Mouse (Mus musculus) MEL (cell line): ENCODE results near the gene Grpel1. TPM values are rescaled to one million over a fixed set of nuclear protein-coding genes. Genes with fewer than 3 reads are reported as not detected.

Experiments used
- DNase-seq: peaks from one replicate; pipeline ENCODE4 v3.0.0; 2011; ENCODE audit warnings: low read depth, low spot score
- H3K27ac ChIP-seq: 2 replicates; pipeline ENCODE4 v1.5.1; 2012; ENCODE audit warnings: low read depth, mild to moderate bottlenecking, control low read depth, low read length, moderate library complexity; ENCODE audit not compliant: control insufficient read depth
- H3K27me3 ChIP-seq, 2 experiments: fragments of 150-350 bp in 1 of 2; sonication (generic) in 1 of 2; 2 replicates each; pipeline ENCODE4 v1.6.1; 2012; ENCODE audit warnings: low read length in 2 of 2, mild to moderate bottlenecking in 2 of 2, improper control_type of control experiment in 1 of 2, moderate library complexity in 1 of 2; ENCODE audit not compliant: insufficient read depth in 2 of 2, control insufficient read depth in 1 of 2
- H3K36me3 ChIP-seq, 2 experiments: 2 replicates each; pipeline ENCODE4 v1.6.1; 2012 to 2014; ENCODE audit warnings: low read length in 2 of 2, improper control_type of control experiment in 1 of 2, inconsistent platforms in 1 of 2, mild to moderate bottlenecking in 1 of 2; ENCODE audit not compliant: insufficient read depth in 2 of 2, control insufficient read depth in 1 of 2
- H3K4me1 ChIP-seq, 2 experiments: fragments of 150-350 bp in 1 of 2; sonication (generic) in 1 of 2; 2 replicates each; pipeline ENCODE4 v1.6.1; 2012; ENCODE audit warnings: low read length in 2 of 2, improper control_type of control experiment in 1 of 2, mild to moderate bottlenecking in 1 of 2; ENCODE audit not compliant: insufficient read depth in 2 of 2, control insufficient read depth in 1 of 2
- H3K4me3 ChIP-seq, 2 experiments: fragments of 150-350 bp in 1 of 2; sonication (generic) in 1 of 2; 2 replicates each; pipeline ENCODE4 v1.5.1; 2012; ENCODE audit warnings: low read depth in 2 of 2, low read length in 2 of 2, mild to moderate bottlenecking in 2 of 2, moderate library complexity in 2 of 2, control low read depth in 1 of 2, improper control_type of control experiment in 1 of 2; ENCODE audit not compliant: control insufficient read depth in 1 of 2, insufficient read depth in 1 of 2
- H3K79me2 ChIP-seq: 2 replicates; pipeline ENCODE4 v1.6.1; 2012; ENCODE audit warnings: mild to moderate bottlenecking, low read length, moderate library complexity; ENCODE audit not compliant: control insufficient read depth, poor library complexity, insufficient read depth
- H3K9ac ChIP-seq: 2 replicates; pipeline ENCODE4 v1.6.1; 2012; ENCODE audit warnings: low read depth, mild to moderate bottlenecking, control low read depth, low read length, moderate library complexity; ENCODE audit not compliant: control insufficient read depth, poor library complexity, severe bottlenecking
- H3K9me3 ChIP-seq: fragments of 150-350 bp; sonication (generic); replicated peaks from 2 replicates; pipeline ENCODE4 v1.6.1; 2012; ENCODE audit warnings: mild to moderate bottlenecking, low read length, improper control_type of control experiment, moderate library complexity; ENCODE audit not compliant: insufficient read depth
- BHLHE40 ChIP-seq: IDR thresholded peaks from 2 replicates; pipeline ENCODE4 v1.6.1; 2012; ENCODE audit warnings: low read depth, mild to moderate bottlenecking, inconsistent platforms, low read length, improper control_type of control experiment, borderline replicate concordance
- E2F4 ChIP-seq: IDR thresholded peaks from 2 replicates; pipeline ENCODE4 v1.6.1; 2011; ENCODE audit warnings: low read depth, low read length, improper control_type of control experiment, borderline replicate concordance
- ELF1 ChIP-seq: IDR thresholded peaks from 2 replicates; pipeline ENCODE4 v1.6.1; 2014; ENCODE audit warnings: low read depth, mild to moderate bottlenecking, inconsistent platforms, low read length, improper control_type of control experiment, moderate library complexity
- EP300 ChIP-seq, 2 experiments: IDR thresholded peaks; 2 replicates each; pipeline ENCODE4 v1.6.1; 2011; ENCODE audit warnings: improper control_type of control experiment in 2 of 2, low read length in 2 of 2, low read depth in 1 of 2, mild to moderate bottlenecking in 1 of 2
- ETS1 ChIP-seq: IDR thresholded peaks from 2 replicates; pipeline ENCODE4 v1.6.1; 2012; ENCODE audit warnings: low read depth, mild to moderate bottlenecking, inconsistent platforms, low read length, improper control_type of control experiment, moderate library complexity
- GABPA ChIP-seq: IDR thresholded peaks from 2 replicates; pipeline ENCODE4 v1.6.1; 2012; ENCODE audit warnings: low read depth, mild to moderate bottlenecking, inconsistent platforms, low read length, improper control_type of control experiment, moderate library complexity
- HCFC1 ChIP-seq: IDR thresholded peaks from 2 replicates; pipeline ENCODE4 v1.6.1; 2012; ENCODE audit warnings: low read depth, mild to moderate bottlenecking, inconsistent platforms, low read length, improper control_type of control experiment, moderate library complexity
- KAT2A ChIP-seq: conservative IDR thresholded peaks from 2 replicates; pipeline ENCODE4 v1.6.1; 2012; ENCODE audit warnings: low read depth, low read length, improper control_type of control experiment, inconsistent platforms
- MAZ ChIP-seq: IDR thresholded peaks from 2 replicates; pipeline ENCODE4 v1.6.1; 2012; ENCODE audit warnings: low read depth, mild to moderate bottlenecking, inconsistent platforms, low read length, improper control_type of control experiment
- MEF2A ChIP-seq: IDR thresholded peaks from 2 replicates; pipeline ENCODE4 v1.6.1; 2014; ENCODE audit warnings: low read depth, mild to moderate bottlenecking, inconsistent platforms, low read length, improper control_type of control experiment; ENCODE audit not compliant: poor library complexity, insufficient replicate concordance, severe bottlenecking; ENCODE audit errors: extremely low read depth
- MXI1 ChIP-seq: IDR thresholded peaks from 2 replicates; pipeline ENCODE4 v1.6.1; 2011; ENCODE audit warnings: mild to moderate bottlenecking, low read depth, low read length, improper control_type of control experiment
- MYB ChIP-seq: IDR thresholded peaks from 2 replicates; pipeline ENCODE4 v1.6.1; 2011; ENCODE audit warnings: mild to moderate bottlenecking, low read depth, low read length, improper control_type of control experiment
- MYC ChIP-seq: IDR thresholded peaks from 2 replicates; pipeline ENCODE4 v1.6.1; 2011; ENCODE audit warnings: low read depth, mild to moderate bottlenecking, low read length, improper control_type of control experiment, moderate library complexity
- NRF1 ChIP-seq: IDR thresholded peaks from 2 replicates; pipeline ENCODE4 v1.6.1; 2014; ENCODE audit warnings: low read depth, mild to moderate bottlenecking, inconsistent platforms, low read length, improper control_type of control experiment, moderate library complexity; ENCODE audit not compliant: poor library complexity, insufficient read depth, severe bottlenecking
- POLR2AphosphoS2 ChIP-seq: IDR thresholded peaks from 2 replicates; pipeline ENCODE4 v1.6.1; 2011; ENCODE audit warnings: low read length, improper control_type of control experiment
- RAD21 ChIP-seq: IDR thresholded peaks from 2 replicates; pipeline ENCODE4 v1.6.1; 2011; ENCODE audit warnings: mild to moderate bottlenecking, low read depth, low read length, improper control_type of control experiment
- USF1 ChIP-seq: IDR thresholded peaks from 2 replicates; pipeline ENCODE4 v1.6.1; 2014; ENCODE audit warnings: low read depth, mild to moderate bottlenecking, inconsistent platforms, low read length, improper control_type of control experiment, moderate library complexity
- USF2 ChIP-seq, 2 experiments: IDR thresholded peaks; 2 replicates each; pipeline ENCODE4 v1.6.1; 2011 to 2012; ENCODE audit warnings: improper control_type of control experiment in 2 of 2, low read length in 2 of 2, borderline replicate concordance in 1 of 2, inconsistent platforms in 1 of 2, low read depth in 1 of 2, mild to moderate bottlenecking in 1 of 2; ENCODE audit not compliant: insufficient read depth in 1 of 2
- ZKSCAN1 ChIP-seq: IDR thresholded peaks from 2 replicates; pipeline ENCODE4 v1.6.1; 2012; ENCODE audit warnings: low read depth, mild to moderate bottlenecking, inconsistent platforms, low read length, improper control_type of control experiment, moderate library complexity
- ZNF384 ChIP-seq: IDR thresholded peaks from 2 replicates; pipeline ENCODE4 v1.6.1; 2012; ENCODE audit warnings: low read depth, mild to moderate bottlenecking, inconsistent platforms, low read length, improper control_type of control experiment
- polyA plus RNA-seq, 2 experiments: library from polyadenylated mRNA; stranded (reverse) in 1 of 2; unstranded in 1 of 2; fragments of >175 nt in 1 of 2; fragments of >200 nt in 1 of 2; gene quantifications; 2 replicates each; pipeline versions ENCODE4 v1.2.1 to v1.2.4; 2012; ENCODE audit warnings: low replicate concordance in 2 of 2, low read depth in 1 of 2; ENCODE audit not compliant: insufficient read length in 2 of 2, insufficient read depth in 1 of 2, missing spikeins in 1 of 2
- total RNA-seq: library from RNA; depleted of rRNA; stranded (reverse); fragments of 300-350 nt; gene quantifications from 2 replicates; pipeline ENCODE4 v1.2.3, GENCODE M21; 2012

Grpel1 gene
- total and polyA plus RNA-seq, 3 experiments: 41.1 to 87.4 (median 75.7) TPM

DNA sequence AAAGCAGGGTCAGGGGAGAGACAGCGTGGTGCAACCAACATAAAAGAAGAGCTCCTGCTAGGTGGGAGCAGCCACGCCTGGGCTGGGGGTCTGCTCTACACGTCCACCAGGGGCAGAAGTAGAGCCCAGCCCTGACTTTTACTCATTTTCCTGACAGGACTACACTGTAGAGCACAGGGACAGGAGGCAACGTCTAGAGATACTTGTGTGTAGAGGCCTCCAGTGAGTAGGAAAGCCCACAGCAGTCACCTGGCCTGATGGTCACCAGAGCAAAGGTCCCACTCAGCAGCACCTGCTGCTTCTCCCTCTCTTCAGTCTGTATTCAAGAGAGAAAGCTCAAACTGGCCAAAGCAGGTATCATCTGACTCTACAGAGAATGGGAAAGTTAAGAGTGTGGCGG is 40.8 kb downstream of the Grpel1 start:
- no peak for DNase-seq
- no peaks in the 10 kb centered on the region for H3K27me3 ChIP-seq
- H3K4me3 ChIP-seq: no peak overlapping the region
- H3K4me1 ChIP-seq: no peaks in the 10 kb centered on the region
- H3K9ac ChIP-seq: no peak overlapping the region
- no peaks in the 10 kb centered on the region for H3K79me2 ChIP-seq
- H3K36me3 ChIP-seq: no peaks in the 10 kb centered on the region; a peak in 1 of 4 replicates
- TF ChIP-seq POLR2AphosphoS2 (no peak), MXI1 (no peak), MEF2A (no peak), ELF1 (no peak), GABPA (no peak), RAD21 (no peak), NRF1 (no peak)
- no peak overlapping the region for H3K27ac ChIP-seq
- no peaks in the 10 kb centered on the region for H3K9me3 ChIP-seq

DNA sequence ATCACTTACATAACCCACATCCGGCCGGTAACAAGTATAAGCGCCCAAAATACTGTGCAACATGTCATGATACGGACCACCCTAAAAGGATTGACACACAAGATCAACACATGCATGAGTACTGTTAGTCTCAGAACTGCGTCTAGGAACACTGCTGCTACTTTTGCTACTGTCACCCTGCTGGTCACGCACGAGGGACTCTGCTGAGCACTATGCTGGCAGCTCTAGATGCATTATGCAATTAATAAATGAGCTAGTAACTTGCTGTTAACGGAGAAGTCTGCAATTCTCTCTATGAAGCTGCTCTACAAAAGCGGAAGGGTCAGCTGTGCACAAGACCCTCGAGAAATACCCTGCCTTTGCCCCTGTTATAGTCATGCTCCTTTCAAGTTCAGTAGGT is 43.6 kb downstream of the Grpel1 start:
- Histone ChIP-seq H3K79me2 (no peaks in the 10 kb centered on the region), H3K4me1 (no peaks in the 10 kb centered on the region), H3K27ac (no peak overlapping the region), H3K4me3 (no peak overlapping the region), H3K9me3 (no peaks in the 10 kb centered on the region), H3K36me3 (peaks cover 0 to 2% of the 10 kb centered on the region in 2 experiments; a peak in 2 of 4 replicates), H3K27me3 (no peaks in the 10 kb centered on the region), H3K9ac (no peak overlapping the region)
- no peak for DNase-seq
- TF ChIP-seq EP300 (IDR thresholded peaks at IDR 0.05; ENCODE audit: low read depth in 1 of 2, low read length in 2 of 2): no peak
- TF ChIP-seq MYC: no peak
- no peak for TF ChIP-seq HCFC1
- TF ChIP-seq USF1: no peak
- TF ChIP-seq MAZ: no peak
- TF ChIP-seq MYB: no peak
- no peak for TF ChIP-seq KAT2A
- no peak for TF ChIP-seq ELF1
- TF ChIP-seq E2F4: no peak
- no peak for TF ChIP-seq USF2 (IDR thresholded peaks at IDR 0.05; ENCODE audit: borderline replicate concordance in 1 of 2, insufficient read depth in 1 of 2, low read depth in 1 of 2, low read length in 2 of 2)
- TF ChIP-seq ZNF384: no peak
- no peak for TF ChIP-seq ZKSCAN1
- no peak for TF ChIP-seq RAD21
- no peak for TF ChIP-seq ETS1
- no peak for TF ChIP-seq BHLHE40
